Mouse (Mus musculus) thymus, postnatal 0 days (tissue): ENCODE data around the gene Acd. TPM values are rescaled to one million over a fixed set of nuclear protein-coding genes. Genes with fewer than 3 reads are reported as not detected.

Experiments
- DNase-seq: peaks from one replicate; pipeline ENCODE4 v3.0.0-alpha.2; 2015; ENCODE audit warnings: low spot score
- polyA plus RNA-seq: library from polyadenylated mRNA; unstranded; fragments of >200 nt; fragmentation: Nextera tagmentation; extraction: Ambion mirVana; gene quantifications from 2 replicates; pipeline ENCODE4 v1.2.1, GENCODE M21; 2015

The Acd gene
- polyA plus RNA-seq, 1 experiment from 2014 or later: 66.7 TPM

- DNase-seq: no peak
Measured at GRCm38 (mm10) chr8:105648929-105649328, 52.0 kb downstream of the Acd start.

Other genes starting within 250 kb of the Acd start
- gene Tppp3, start 229.6 kb downstream of the Acd start, polyA plus RNA-seq: 31.9 and 42.4 TPM in 2 replicates
- 5.8 and 6.9 TPM in 2 replicates for gene Zdhhc1, start 204.2 kb downstream of the Acd start, polyA plus RNA-seq
- gene Hsd11b2, start 182.3 kb downstream of the Acd start, polyA plus RNA-seq: 0.26 and 0.28 TPM in 2 replicates
- gene Atp6v0d1, start 135.1 kb downstream of the Acd start, polyA plus RNA-seq: 97.3 and 105 TPM in 2 replicates
- gene Ripor1, start 95.8 kb downstream of the Acd start, polyA plus RNA-seq: 28.5 and 30.8 TPM in 2 replicates
- 213 and 255 TPM in 2 replicates for gene Ctcf, start 64.5 kb downstream of the Acd start, polyA plus RNA-seq
- 1.2 TPM in 2 replicates for gene Agrp, start 63.7 kb downstream of the Acd start, polyA plus RNA-seq
- gene Carmil2, start 14.8 kb downstream of the Acd start, polyA plus RNA-seq: 53.7 and 63.6 TPM in 2 replicates
- gene Pard6a, start within 50 bp of the Acd start, polyA plus RNA-seq: 20.5 and 22.4 TPM in 2 replicates
- gene 4933405L10Rik, start 6.6 kb upstream of the Acd start, polyA plus RNA-seq: 0.12 TPM in 1 of 2 replicates, not detected in the other
- 28.7 and 29.4 TPM in 2 replicates for gene Enkd1, start 7.1 kb upstream of the Acd start, polyA plus RNA-seq
- gene Gfod2, start 57.6 kb upstream of the Acd start, polyA plus RNA-seq: 9.0 and 11.3 TPM in 2 replicates
- 8.4 and 9.9 TPM in 2 replicates for gene Ranbp10, start 126.2 kb upstream of the Acd start, polyA plus RNA-seq
- gene Tsnaxip1, start 126.6 kb upstream of the Acd start, polyA plus RNA-seq: 0.10 and 0.18 TPM in 2 replicates
- gene Cenpt, start 152.2 kb upstream of the Acd start, polyA plus RNA-seq: 25.1 and 28.2 TPM in 2 replicates
- gene Thap11, start 154.0 kb upstream of the Acd start, polyA plus RNA-seq: 55.4 and 56.2 TPM in 2 replicates
- 169 and 192 TPM in 2 replicates for gene Nutf2, start 159.5 kb upstream of the Acd start, polyA plus RNA-seq
- 35.6 and 39.0 TPM in 2 replicates for gene Edc4, start 179.8 kb upstream of the Acd start, polyA plus RNA-seq
- gene Nrn1l, start 192.5 kb upstream of the Acd start, polyA plus RNA-seq: 0.56 and 0.68 TPM in 2 replicates
- 18.4 and 21.6 TPM in 2 replicates for gene Pskh1, start 199.3 kb upstream of the Acd start, polyA plus RNA-seq
- gene Ctrl, start 232.8 kb upstream of the Acd start, polyA plus RNA-seq: 0.99 TPM in 2 replicates
- 385 and 398 TPM in 2 replicates for gene Psmb10, start 237.3 kb upstream of the Acd start, polyA plus RNA-seq
- 0.40 and 0.62 TPM in 2 replicates for gene Lcat, start 242.3 kb upstream of the Acd start, polyA plus RNA-seq